Comparison of ENCODE assay signal across 9 mouse cellular contexts in genomic region chr4:89145409-89145808, GRCm38 (mm10). TPM values are rescaled to one million over a fixed set of nuclear protein-coding genes. Genes with fewer than 3 reads are reported as not detected.
A peak's percentile ranks its signal among the peaks of the same experiment; 100 is the strongest.
DNase-seq lines count a peak whose midpoint lies in the region; ATAC-seq lines count a peak whose summit lies in the region.
"Had no signal": no experiment of that assay in that cellular context is flagged by ENCODE, and none has a peak within 500 bp of the region (broad histone marks: within the 10 kb centered on the region; RNA-seq: fewer than 3 reads in every experiment).

No protein-coding gene starts in this region.

- no peaks in the 10 kb centered on the region for H3K9me3 ChIP-seq in intestine, embryonic 15.5 days
- H3K9me3 ChIP-seq: megakaryocyte, embryonic 14.5 days had no signal

- intact Hi-C loops in left cerebral cortex, postnatal 10 days (cut with DNase I), result loop anchor here (1.0 kb wide), 1 partner anchor 379 kb away; no protein-coding TSS in a partner anchor

- H3K4me3 ChIP-seq in intestine, embryonic 15.5 days (replicated peaks), result no peak overlapping the region
- H3K4me3 ChIP-seq: megakaryocyte, embryonic 14.5 days had no signal

- H3K4me2 ChIP-seq in intestine, embryonic 15.5 days (replicated peaks), result no peak overlapping the region

- H3K4me1 ChIP-seq in intestine, embryonic 15.5 days (replicated peaks), result no peaks in the 10 kb centered on the region

- WGBS in intestine, embryonic 15.5 days, result 46% methylated on average over 6 of the region's 6 CpGs

- peak; percentile 91 for ATAC-seq in activated CD4-positive, CD25-positive, alpha-beta regulatory T cell, adult 4 months
- peak; percentile 85 for ATAC-seq in common myeloid progenitor, adult 5-6 weeks (replicated peaks; ENCODE audit: low read depth, poor library complexity, severe bottlenecking)
- ATAC-seq in intestine, embryonic 15.5 days, result peak; percentile 61

- no peak overlapping the region for H3K27ac ChIP-seq in intestine, embryonic 15.5 days

- H3K27me3 ChIP-seq in intestine, embryonic 15.5 days (replicated peaks), result no peaks in the 10 kb centered on the region
- H3K27me3 ChIP-seq: megakaryocyte, embryonic 14.5 days had no signal

- H3K36me3 ChIP-seq in intestine, embryonic 15.5 days, result 0 out of 2 replicates have a peak, but pooled peaks cover 9% of the 10 kb centered on the region

- H3K9ac ChIP-seq in intestine, embryonic 15.5 days, result no peak overlapping the region

- peak; percentile 79 for DNase-seq in gastrocnemius, postnatal 10 days
- peak; percentile 35 to 72 for DNase-seq in left cerebral cortex, postnatal 10 days (ENCODE audit: extremely low spot score in 1 of 2, low spot score in 2 of 2)
- peak; percentile 79 for DNase-seq in mesoderm, embryonic 11.5 days (ENCODE audit: low read depth, low spot score)
- DNase-seq in skeletal muscle tissue, adult 2 months (ENCODE audit: low read depth, low spot score), result peak; percentile 62
- DNase-seq in yolk sac, embryonic 10.5 days (ENCODE audit: low spot score), result peak; percentile 50

RNA-seq across cellular contexts. Expression of gene Mtap, which starts 8.5 kb away (rescaled TPM):
- polyA plus RNA-seq in activated CD4-positive, CD25-positive, alpha-beta regulatory T cell, adult 4 months (2017; shearing (Covaris generic)), result 10 to 100 TPM; 40.5 to 42.3 TPM
- total RNA-seq in common myeloid progenitor, adult 5-6 weeks (2017), result 43.8 and 52.2 TPM in 2 replicates
- total RNA-seq in gastrocnemius, postnatal 10 days (2021), result 10 to 100 TPM; 15.9 to 16.6 TPM
- 53.7 and 60.5 TPM in 2 replicates for polyA plus RNA-seq in intestine, embryonic 15.5 days (2015; fragmentation: Nextera tagmentation; extraction: Ambion mirVana)
- 10 to 100 TPM; 10.6 TPM for total RNA-seq in left cerebral cortex, postnatal 10 days (2021)
